Mouse (Mus musculus) brain, embryonic 14.5 days (tissue): ENCODE data around the gene Tnrc6b. TPM values are rescaled to one million over a fixed set of nuclear protein-coding genes. Genes with fewer than 3 reads are reported as not detected.
"Not testable (repeated sequence)": the region's sequence is repeated elsewhere in the genome, so short reads cannot be mapped to it uniquely, and the experiment has no call there.

Experiments
- DNase-seq: peaks from one replicate; pipeline ENCODE4 v3.0.0-alpha.2; 2011; ENCODE audit warnings: low read depth
- CTCF ChIP-seq: fragments of 200-500 bp; IDR thresholded peaks from 2 replicates; pipeline ENCODE4 v1.5.1; 2012; ENCODE audit warnings: inconsistent platforms, mild to moderate bottlenecking, moderate library complexity, borderline replicate concordance; ENCODE audit not compliant: insufficient read depth, insufficient read length; ENCODE audit errors: extremely low read depth
- POLR2A ChIP-seq: fragments of 200-500 bp; IDR thresholded peaks from 2 replicates; pipeline ENCODE4 v1.6.1; 2012; ENCODE audit warnings: mild to moderate bottlenecking, inconsistent platforms, borderline replicate concordance; ENCODE audit not compliant: poor library complexity, insufficient read depth, insufficient read length, severe bottlenecking; ENCODE audit errors: extremely low read depth
- polyA plus RNA-seq: library from polyadenylated mRNA; depleted of rRNA; stranded (reverse); fragments of >200 nt; gene quantifications from 2 replicates; pipeline ENCODE4 v1.2.3, GENCODE M21; 2012

Tnrc6b gene
- polyA plus RNA-seq, 1 experiment, result 46.2 TPM

- DNase-seq, result no peak
- TF ChIP-seq POLR2A (no peak), CTCF (no peak)
Observed at GRCm38 (mm10) chr15:80729477-80729876, 18.4 kb downstream of the Tnrc6b start.

DNA sequence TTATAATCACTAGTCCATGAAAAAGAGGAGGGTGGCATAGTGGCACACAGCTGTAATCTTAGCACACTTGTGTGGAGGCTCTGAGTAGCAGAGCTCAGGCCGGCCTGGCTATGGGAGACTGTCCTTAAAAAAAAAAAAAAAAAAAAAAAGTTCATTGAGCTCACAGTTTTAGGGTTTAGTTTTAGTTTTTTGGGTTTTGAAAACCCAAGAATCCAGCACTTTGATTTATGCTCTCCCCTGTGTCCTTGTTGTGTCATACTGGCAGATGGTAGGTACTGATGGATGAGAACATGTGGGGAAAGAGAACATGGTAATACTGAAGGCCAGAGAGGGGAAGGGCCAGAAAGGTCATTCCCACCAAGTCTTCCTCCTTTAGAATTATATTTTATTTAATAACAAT is 19.9 kb downstream of the Tnrc6b start:
- no peak for DNase-seq
- TF ChIP-seq POLR2A (no peak), CTCF (no peak)

- DNase-seq, result no peak
- no peak for TF ChIP-seq POLR2A
- no peak for TF ChIP-seq CTCF
Observed at GRCm38 (mm10) chr15:80731511-80731910, 20.4 kb downstream of the Tnrc6b start.

DNA sequence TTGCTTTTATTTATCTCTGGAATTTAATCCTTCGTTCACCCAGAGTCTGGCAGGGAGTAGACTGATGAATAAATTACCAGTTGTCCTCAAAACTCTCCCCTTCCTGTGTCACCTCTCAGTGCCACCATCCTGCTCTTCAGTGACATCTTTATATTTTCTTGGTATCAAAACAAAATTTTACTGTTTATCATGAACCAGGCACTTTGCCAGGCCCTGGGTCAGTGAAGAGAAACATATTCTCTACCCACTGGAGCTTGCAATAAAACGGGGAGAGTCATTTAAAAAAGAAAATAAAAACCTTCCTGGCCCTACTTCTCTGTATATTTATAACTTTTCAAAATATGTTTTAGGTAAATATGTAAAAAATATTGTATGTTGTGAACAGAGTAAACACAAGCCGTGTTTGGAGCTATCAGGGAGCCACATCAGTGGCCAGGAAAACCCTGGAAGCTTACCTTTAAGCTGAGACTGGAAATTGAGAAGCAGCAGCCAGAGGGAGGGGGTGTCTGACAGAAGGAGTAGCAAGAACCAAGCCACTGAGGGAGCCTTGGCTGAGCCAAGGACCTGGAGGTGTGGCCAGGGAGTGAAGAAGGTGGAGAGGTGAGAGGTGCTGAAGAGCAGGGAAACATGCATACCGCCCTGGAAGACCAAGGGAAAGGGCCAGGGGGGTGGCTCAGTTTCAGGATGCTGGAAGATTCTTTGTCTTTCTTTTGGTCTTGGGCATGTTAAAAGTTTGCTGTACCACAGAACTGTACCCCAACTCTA is 21.3 kb downstream of the Tnrc6b start:
- DNase-seq, result no peak
- TF ChIP-seq POLR2A, result no peak

- no peak for DNase-seq
- TF ChIP-seq CTCF (no peak), POLR2A (no peak)
Observed at GRCm38 (mm10) chr15:80735300-80735699, 24.2 kb downstream of the Tnrc6b start.

DNA sequence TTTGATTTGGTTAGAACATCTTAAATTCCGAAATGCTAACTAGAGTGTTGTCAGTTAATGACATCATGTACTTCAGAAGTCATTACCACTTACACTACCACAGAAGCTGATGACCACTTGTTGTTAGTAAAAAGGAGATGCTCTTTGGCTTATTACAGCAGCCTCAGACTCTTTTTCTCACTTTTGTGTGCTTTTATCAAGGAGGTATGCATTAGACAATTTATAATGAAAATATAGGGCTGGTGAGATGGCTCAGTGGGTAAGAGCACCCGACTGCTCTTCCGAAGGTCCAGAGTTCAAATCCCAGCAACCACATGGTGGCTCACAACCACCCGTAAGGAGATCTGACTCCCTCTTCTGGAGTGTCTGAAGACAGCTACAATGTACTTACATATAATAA is 24.6 kb downstream of the Tnrc6b start:
- not testable (repeated sequence) for DNase-seq

DNA sequence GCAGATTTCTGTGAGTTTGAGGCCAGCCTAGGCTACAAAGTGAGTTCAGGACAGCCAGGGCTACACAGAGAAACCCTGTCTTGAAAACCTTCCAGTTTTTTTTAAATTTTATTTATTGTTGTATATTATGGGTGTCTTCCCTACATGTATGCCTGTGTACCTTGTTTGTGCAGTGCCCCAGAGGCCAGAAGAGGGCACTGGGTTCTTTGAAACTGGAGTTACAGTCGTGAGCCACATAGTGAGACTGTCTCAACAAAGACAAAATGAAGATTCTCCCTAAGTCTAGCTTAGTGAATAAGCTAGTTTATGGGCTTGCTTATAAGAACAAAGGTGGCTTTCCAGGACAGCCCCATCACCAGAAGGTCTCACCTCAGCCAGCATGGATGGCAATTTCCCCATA is 25.4 kb downstream of the Tnrc6b start:
- TF ChIP-seq CTCF (no peak), POLR2A (no peak)
- no peak for DNase-seq

DNA sequence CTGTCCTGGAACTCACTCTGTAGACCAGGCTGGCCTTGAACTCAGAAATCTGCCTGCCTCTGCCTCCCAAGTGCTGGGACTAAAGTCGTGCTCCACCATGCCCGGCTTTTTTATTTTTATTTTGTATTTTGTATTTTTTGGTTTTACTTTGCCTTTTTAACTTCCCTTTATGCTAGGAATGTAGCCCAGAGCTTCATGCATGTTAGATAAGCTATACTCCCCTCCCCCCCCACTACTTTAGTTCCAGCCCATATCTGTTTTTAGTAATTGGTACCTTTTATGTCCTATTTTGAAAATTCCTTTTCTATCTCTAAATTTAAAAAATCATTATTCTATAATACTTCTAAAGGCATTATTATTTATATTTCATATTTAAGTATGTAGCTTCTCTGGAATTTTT is 27.1 kb downstream of the Tnrc6b start:
- DNase-seq, result no peak
- TF ChIP-seq CTCF (no peak), POLR2A (no peak)

GRCm38 (mm10) chr15:80739972-80740371 is 28.9 kb downstream of the Tnrc6b start:
- no peak for TF ChIP-seq POLR2A
- no peak for TF ChIP-seq CTCF
- no peak for DNase-seq

- no peak for TF ChIP-seq CTCF
- TF ChIP-seq POLR2A, result no peak
- DNase-seq, result no peak
Observed at GRCm38 (mm10) chr15:80741836-80742235, 30.7 kb downstream of the Tnrc6b start.

GRCm38 (mm10) chr15:80742991-80743474 is 31.9 kb downstream of the Tnrc6b start:
- TF ChIP-seq POLR2A, result no peak
- TF ChIP-seq CTCF, result no peak
- no peak for DNase-seq

GRCm38 (mm10) chr15:80743606-80744005 is 32.5 kb downstream of the Tnrc6b start:
- TF ChIP-seq POLR2A (no peak), CTCF (no peak)
- DNase-seq, result no peak

GRCm38 (mm10) chr15:80744667-80745422 is 33.7 kb downstream of the Tnrc6b start:
- DNase-seq, result no peak
- no peak for TF ChIP-seq CTCF
- TF ChIP-seq POLR2A, result no peak
